Mouse (Mus musculus): Measurements from ENCODE around the gene Usp4.
"Not testable (repeated sequence)": the region's sequence is repeated elsewhere in the genome, so short reads cannot be mapped to it uniquely, and the experiment has no call there.

Usp4 gene

GRCm38 (mm10) chr9:108347540-108348289 is at the start of gene Usp4:
Usp4 (plus strand) TSS chr9:108347853.
- peak; percentile 88 for DNase-seq

GRCm38 (mm10) chr9:108301853-108302252 is 45.8 kb upstream of the Usp4 start:
- no peak for DNase-seq

- no peak for DNase-seq
Observed at GRCm38 (mm10) chr9:108304716-108305115, 42.9 kb upstream of the Usp4 start.

GRCm38 (mm10) chr9:108305170-108305569 is 42.5 kb upstream of the Usp4 start:
- peak; percentile 27 for DNase-seq

GRCm38 (mm10) chr9:108305629-108306520 is 41.8 kb upstream of the Usp4 start, which contains the start of the genes Rhoa and Tcta:
Rhoa (plus strand) TSS chr9:108306129.
Tcta (minus strand) TSS chr9:108306160.
- peak; percentile 98 for DNase-seq

GRCm38 (mm10) chr9:108306571-108306980 is 41.1 kb upstream of the Usp4 start:
- DNase-seq = peak; percentile 92

GRCm38 (mm10) chr9:108307021-108307807 is 40.4 kb upstream of the Usp4 start:
- no peak for DNase-seq

GRCm38 (mm10) chr9:108308141-108308540 is 39.5 kb upstream of the Usp4 start:
- no peak for DNase-seq

GRCm38 (mm10) chr9:108317572-108317971 is 30.1 kb upstream of the Usp4 start:
- peak; percentile 34 for DNase-seq

- no peak for DNase-seq
Observed at GRCm38 (mm10) chr9:108318462-108318861, 29.2 kb upstream of the Usp4 start.

- DNase-seq = not testable (repeated sequence)
Observed at GRCm38 (mm10) chr9:108322054-108322453, 25.6 kb upstream of the Usp4 start.

GRCm38 (mm10) chr9:108324784-108325183 is 22.9 kb upstream of the Usp4 start:
- no peak for DNase-seq

- DNase-seq = no peak
Observed at GRCm38 (mm10) chr9:108325811-108326210, 21.8 kb upstream of the Usp4 start.

- DNase-seq = no peak
Observed at GRCm38 (mm10) chr9:108337848-108338550, 9.7 kb upstream of the Usp4 start.

- DNase-seq = peak; percentile 14
Observed at GRCm38 (mm10) chr9:108338551-108338885, 9.1 kb upstream of the Usp4 start.

GRCm38 (mm10) chr9:108338886-108339781 is 8.5 kb upstream of the Usp4 start, which contains the start of gene Gpx1:
Gpx1 (plus strand) TSS chr9:108338903.
- peak; percentile 93 for DNase-seq

- peak; percentile 31 for DNase-seq
Observed at GRCm38 (mm10) chr9:108339886-108340257, 7.8 kb upstream of the Usp4 start.

- peak; percentile 24 for DNase-seq
Observed at GRCm38 (mm10) chr9:108340258-108341138, 7.2 kb upstream of the Usp4 start.

GRCm38 (mm10) chr9:108341139-108341475 is 6.5 kb upstream of the Usp4 start:
- DNase-seq = no peak

- peak; percentile 11 for DNase-seq
Observed at GRCm38 (mm10) chr9:108341801-108342200, 5.9 kb upstream of the Usp4 start.
